Mouse (Mus musculus) liver, embryonic 11.5 days (tissue): Measurements from ENCODE around the gene Spryd3. TPM values are rescaled to one million over a fixed set of nuclear protein-coding genes. Genes with fewer than 3 reads are reported as not detected.
"Not testable (repeated sequence)": the region's sequence is repeated elsewhere in the genome, so short reads cannot be mapped to it uniquely, and the experiment has no call there.

Experiments
- ATAC-seq: fragments of 200-750 bp; cut with Nextera tagmentation; replicated peaks from 2 replicates; pipeline ENCODE4 v1.8.0; 2017; ENCODE audit warnings: moderate number of reproducible peaks, mild to moderate bottlenecking, moderate TSS enrichment, moderate library complexity; ENCODE audit not compliant: low FRiP score
- DNase-seq: peaks from one replicate; pipeline ENCODE4 v3.0.0-alpha.2; 2017; ENCODE audit warnings: low spot score
- H3K27ac ChIP-seq: fragments of 300-500 bp; sonication (generic); 2 replicates; pipeline ENCODE4 v1.5.1; 2014; ENCODE audit warnings: mild to moderate bottlenecking, low read depth, low read length, control low read depth
- H3K27me3 ChIP-seq: fragments of 300-500 bp; sonication (generic); replicated peaks from 2 replicates; pipeline ENCODE4 v1.6.1; 2014; ENCODE audit warnings: low read length, mixed read lengths; ENCODE audit not compliant: control insufficient read depth, insufficient read depth
- H3K36me3 ChIP-seq: fragments of 300-500 bp; sonication (generic); 2 replicates; pipeline ENCODE4 v1.6.1; 2014; ENCODE audit warnings: mild to moderate bottlenecking, low read length, moderate library complexity, mixed read lengths; ENCODE audit not compliant: control insufficient read depth, insufficient read depth
- H3K4me1 ChIP-seq: fragments of 300-500 bp; sonication (generic); replicated peaks from 2 replicates; pipeline ENCODE4 v1.6.1; 2014; ENCODE audit warnings: low read length, mixed read lengths; ENCODE audit not compliant: control insufficient read depth, insufficient read depth
- H3K4me2 ChIP-seq: fragments of 300-500 bp; sonication (generic); 2 replicates; pipeline ENCODE4 v1.6.1; 2014; ENCODE audit warnings: mild to moderate bottlenecking, control low read depth, moderate library complexity
- H3K4me3 ChIP-seq: fragments of 300-500 bp; sonication (generic); 2 replicates; pipeline ENCODE4 v1.5.1; 2014; ENCODE audit warnings: low read depth, low read length, control low read depth
- H3K9ac ChIP-seq: fragments of 300-500 bp; sonication (generic); 2 replicates; pipeline ENCODE4 v1.6.1; 2014; ENCODE audit warnings: low read depth, low read length, control low read depth
- H3K9me3 ChIP-seq: fragments of 300-500 bp; sonication (generic); 2 replicates; pipeline ENCODE4 v1.6.1; 2016; ENCODE audit warnings: low read length, inconsistent platforms, mixed read lengths; ENCODE audit not compliant: control insufficient read depth
- WGBS: fragments of 180-500 bp; shearing (Covaris S2); extraction: QIAGEN DNeasy Blood & Tissue Kit; methylation state at CpG from one replicate; pipeline ENCODE4 v1.1.7; 2014; 5-methylcytosine and 5-hydroxymethylcytosine counted together
- polyA plus RNA-seq: library from polyadenylated mRNA; unstranded; fragments of >200 nt; fragmentation: Nextera tagmentation; extraction: Ambion mirVana; gene quantifications from 2 replicates; pipeline ENCODE4 v1.2.1, GENCODE M21; 2014

Spryd3 gene
- polyA plus RNA-seq, 1 experiment from 2014 or later, result 15.1 TPM

- WGBS, result 76% methylated on average over 3 of the region's 3 CpGs
- ATAC-seq, result no peak
- Histone ChIP-seq H3K4me2 (no peak overlapping the region), H3K9ac (no peak overlapping the region), H3K27ac (no peak overlapping the region), H3K4me3 (no peak overlapping the region), H3K36me3 (no peaks in the 10 kb centered on the region), H3K9me3 (no peaks in the 10 kb centered on the region), H3K27me3 (no peaks in the 10 kb centered on the region), H3K4me1 (no peaks in the 10 kb centered on the region; the same call in 1 of the 2 replicates)
- DNase-seq, result no peak
Measured at GRCm38 (mm10) chr15:102173581-102173980, 37.5 kb upstream of the Spryd3 start.

- Histone ChIP-seq H3K9ac (no peak overlapping the region), H3K4me3 (no peak overlapping the region), H3K36me3 (no peaks in the 10 kb centered on the region), H3K4me2 (no peak overlapping the region), H3K4me1 (no peaks in the 10 kb centered on the region), H3K27me3 (no peaks in the 10 kb centered on the region), H3K9me3 (no peaks in the 10 kb centered on the region), H3K27ac (no peak overlapping the region)
- DNase-seq (no peak), ATAC-seq (no peak)
- WGBS, result 61% methylated on average over 2 of the region's 2 CpGs
Measured at GRCm38 (mm10) chr15:102169064-102169463, 33.0 kb upstream of the Spryd3 start.

DNA sequence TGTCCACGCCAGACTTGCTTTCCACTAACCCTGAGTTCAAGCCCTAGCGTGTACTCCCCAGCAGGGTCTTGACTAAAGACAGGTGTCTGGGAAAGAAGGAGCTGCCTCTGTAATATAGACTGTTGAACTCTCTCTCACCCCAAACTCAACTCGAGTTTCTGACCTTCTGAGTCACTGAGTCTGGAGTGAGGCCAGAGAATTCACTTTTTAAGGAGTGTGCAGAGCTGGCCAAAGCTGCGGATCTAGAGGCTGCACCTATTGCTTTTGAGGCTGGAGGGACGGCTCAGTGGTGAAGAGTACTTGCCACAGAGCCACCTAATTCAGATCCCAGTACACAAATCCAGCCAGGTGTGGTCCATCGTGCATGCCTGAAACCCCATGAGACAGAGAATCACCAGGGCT lies 31.6 kb upstream of the Spryd3 start:
- no peaks in the 10 kb centered on the region for H3K36me3 ChIP-seq
- H3K4me3 ChIP-seq, result no peak overlapping the region
- DNase-seq (no peak), ATAC-seq (no peak)
- no peaks in the 10 kb centered on the region for H3K4me1 ChIP-seq
- no peak overlapping the region for H3K9ac ChIP-seq
- WGBS, result 53% methylated on average over 6 of the region's 6 CpGs
- no peak overlapping the region for H3K4me2 ChIP-seq
- H3K9me3 ChIP-seq, result no peaks in the 10 kb centered on the region
- H3K27me3 ChIP-seq, result no peaks in the 10 kb centered on the region
- no peak overlapping the region for H3K27ac ChIP-seq

GRCm38 (mm10) chr15:102165468-102166100 lies 29.6 kb upstream of the Spryd3 start:
- Histone ChIP-seq H3K4me2 (no peak overlapping the region), H3K9me3 (no peaks in the 10 kb centered on the region), H3K4me1 (no peaks in the 10 kb centered on the region), H3K9ac (no peak overlapping the region), H3K27ac (no peak overlapping the region), H3K36me3 (no peaks in the 10 kb centered on the region), H3K4me3 (no peak overlapping the region), H3K27me3 (no peaks in the 10 kb centered on the region)
- WGBS, result 38% methylated on average over 6 of the region's 6 CpGs
- ATAC-seq (no peak), DNase-seq (no peak)

- no peaks in the 10 kb centered on the region for H3K4me1 ChIP-seq
- no peak overlapping the region for H3K4me2 ChIP-seq
- no peak for ATAC-seq
- no peak overlapping the region for H3K27ac ChIP-seq
- no peaks in the 10 kb centered on the region for H3K9me3 ChIP-seq
- no peak overlapping the region for H3K9ac ChIP-seq
- H3K36me3 ChIP-seq, result no peaks in the 10 kb centered on the region
- no peak for DNase-seq
- H3K27me3 ChIP-seq, result no peaks in the 10 kb centered on the region
- WGBS, result 36% methylated on average over 3 of the region's 3 CpGs
- H3K4me3 ChIP-seq, result no peak overlapping the region
Measured at GRCm38 (mm10) chr15:102163900-102164693, 28.1 kb upstream of the Spryd3 start.

DNA sequence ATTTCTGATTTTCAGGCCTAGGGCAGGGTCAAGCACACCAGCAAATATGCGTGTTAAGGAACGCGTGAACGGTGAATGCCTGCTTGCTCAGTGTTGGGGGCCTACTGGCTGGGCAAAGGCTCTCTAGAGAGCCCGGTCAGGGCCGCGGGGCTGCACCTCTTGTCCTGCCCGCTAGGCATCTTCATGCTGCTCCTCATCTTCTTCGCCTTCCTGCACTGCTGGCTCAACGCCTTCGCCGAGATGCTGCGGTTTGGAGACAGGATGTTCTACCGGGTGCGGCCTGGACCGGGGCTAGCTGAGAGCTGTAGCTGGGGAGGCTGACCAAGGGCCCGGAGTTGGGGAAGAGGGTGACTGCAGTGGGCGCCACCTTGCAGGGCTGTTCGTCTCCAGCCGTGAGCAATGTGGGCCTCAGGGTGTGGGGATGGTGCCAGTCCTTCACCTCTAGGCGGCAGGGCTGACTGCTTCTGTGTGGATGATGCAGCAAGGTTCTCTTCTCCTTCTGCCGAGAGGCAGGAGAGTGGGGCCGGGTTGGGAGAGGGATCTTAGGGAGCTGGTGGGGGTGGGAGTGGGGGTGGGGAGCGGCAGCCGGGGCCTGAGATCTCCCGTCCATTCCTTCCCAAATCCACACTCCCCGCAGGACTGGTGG lies 24.5 kb upstream of the Spryd3 start:
- H3K4me3 ChIP-seq, result no peak overlapping the region
- 54% methylated on average over 27 of the region's 27 CpGs for WGBS
- no peak overlapping the region for H3K27ac ChIP-seq
- ATAC-seq, result no peak
- no peak for DNase-seq
- no peak overlapping the region for H3K9ac ChIP-seq
- 0 out of 2 replicates have a peak, but pooled peaks cover 3% of the 10 kb centered on the region for H3K4me1 ChIP-seq
- H3K27me3 ChIP-seq, result no peaks in the 10 kb centered on the region
- no peak overlapping the region for H3K4me2 ChIP-seq
- peaks cover 5% of the 10 kb centered on the region; the same call in 1 of the 2 replicates for H3K36me3 ChIP-seq
- no peaks in the 10 kb centered on the region for H3K9me3 ChIP-seq

DNA sequence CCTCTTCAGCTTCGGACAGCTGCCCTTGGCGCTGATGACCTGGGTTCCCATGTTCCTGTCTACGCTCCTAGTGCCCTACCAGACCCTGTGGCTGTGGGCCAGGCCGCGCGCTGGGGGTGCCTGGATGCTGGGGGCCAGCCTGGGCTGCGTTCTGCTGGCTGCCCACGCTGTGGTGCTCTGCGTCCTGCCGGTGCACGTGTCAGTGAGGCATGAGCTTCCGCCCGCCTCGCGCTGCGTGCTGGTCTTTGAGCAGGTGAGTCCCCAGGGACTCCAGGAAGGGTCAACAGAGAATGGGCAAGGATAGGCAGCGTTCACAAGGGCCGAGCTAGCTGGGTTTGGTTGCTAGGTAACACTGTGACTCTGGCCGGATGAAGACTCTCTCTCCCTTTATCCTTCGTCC lies 20.8 kb upstream of the Spryd3 start:
- no peak for DNase-seq
- H3K27me3 ChIP-seq, result no peaks in the 10 kb centered on the region
- H3K4me1 ChIP-seq, result 0 out of 2 replicates have a peak, but pooled peaks cover 3% of the 10 kb centered on the region
- no peak overlapping the region for H3K9ac ChIP-seq
- peaks cover 5% of the 10 kb centered on the region; the same call in 1 of the 2 replicates for H3K36me3 ChIP-seq
- ATAC-seq, result no peak
- H3K4me2 ChIP-seq, result no peak overlapping the region
- H3K4me3 ChIP-seq, result no peak overlapping the region
- H3K27ac ChIP-seq, result no peak overlapping the region
- no peaks in the 10 kb centered on the region for H3K9me3 ChIP-seq
- WGBS, result 62% methylated on average over 20 of the region's 20 CpGs

DNA sequence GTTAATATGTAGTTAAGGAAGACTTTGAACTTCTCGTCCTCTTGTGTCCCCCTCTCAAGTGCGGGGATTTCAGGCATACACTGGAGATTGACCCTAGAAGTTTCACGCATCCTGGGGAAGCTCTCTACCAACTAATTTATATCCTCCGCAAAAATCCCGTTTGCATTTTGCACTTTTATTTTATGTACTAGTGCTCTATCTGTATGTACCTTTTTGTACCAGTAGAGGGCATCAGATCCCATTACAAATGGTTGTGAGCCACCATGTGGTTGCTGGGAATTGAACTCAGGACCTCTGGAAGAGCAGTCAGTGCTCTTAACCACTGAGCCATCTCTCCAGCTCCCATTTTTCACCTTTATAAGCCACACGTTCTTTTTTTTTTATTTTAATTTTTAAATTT lies 19.0 kb upstream of the Spryd3 start:
- not testable (repeated sequence) for H3K27ac ChIP-seq, H3K9ac ChIP-seq, H3K4me3 ChIP-seq, H3K9me3 ChIP-seq, DNase-seq, H3K4me2 ChIP-seq, ATAC-seq, H3K36me3 ChIP-seq, H3K27me3 ChIP-seq
- 86% methylated on average over 6 of the region's 6 CpGs for WGBS
- H3K4me1 ChIP-seq, result peaks cover 11% of the 10 kb centered on the region
